Mouse (Mus musculus): ENCODE data around the gene Tbc1d22a. TPM values are rescaled to one million over a fixed set of nuclear protein-coding genes. Genes with fewer than 3 reads are reported as not detected.

Tbc1d22a gene
- total and polyA plus RNA-seq, 3 experiments: 15.1 to 21.1 TPM; not detected in 1

GRCm38 (mm10) chr15:86462636-86463035, 248.4 kb downstream of the Tbc1d22a start:
- H3K9me3 ChIP-seq (replicated peaks; ENCODE audit: insufficient read depth, low read length): no peaks in the 10 kb centered on the region
- TF ChIP-seq RCOR1 (IDR thresholded peaks at IDR 0.05; ENCODE audit: low read depth, low read length) (no peak), USF2 (IDR thresholded peaks at IDR 0.05; ENCODE audit: borderline replicate concordance in 1 of 2, insufficient read depth in 1 of 2, low read depth in 1 of 2, low read length in 2 of 2) (no peak), SMC3 (IDR thresholded peaks at IDR 0.05; ENCODE audit: low read depth, low read length) (no peak), MAX (IDR thresholded peaks at IDR 0.05; ENCODE audit: low read length) (no peak), CHD2 (IDR thresholded peaks at IDR 0.05; ENCODE audit: low read length) (no peak), POLR2A (IDR thresholded peaks at IDR 0.05; ENCODE audit: control insufficient read depth in 1 of 2, insufficient read depth in 1 of 2, low read depth in 1 of 2, low read length in 2 of 2, poor library complexity in 1 of 2) (no peak), MAZ (IDR thresholded peaks at IDR 0.05; ENCODE audit: low read depth, low read length) (no peak), MYB (IDR thresholded peaks at IDR 0.05; ENCODE audit: low read depth, low read length) (no peak), RAD21 (IDR thresholded peaks at IDR 0.05; ENCODE audit: low read depth, low read length) (no peak), POLR2AphosphoS2 (IDR thresholded peaks at IDR 0.05; ENCODE audit: low read length) (no peak)
- H3K4me3 ChIP-seq (ENCODE audit: control insufficient read depth in 1 of 2, insufficient read depth in 1 of 2, low read depth in 2 of 2, low read length in 2 of 2): no peak overlapping the region
- no peaks in the 10 kb centered on the region for H3K79me2 ChIP-seq (ENCODE audit: control insufficient read depth, insufficient read depth, low read length, poor library complexity)
- no peak overlapping the region for H3K9ac ChIP-seq (ENCODE audit: control insufficient read depth, low read depth, low read length, poor library complexity, severe bottlenecking)
- no peaks in the 10 kb centered on the region for H3K27me3 ChIP-seq (ENCODE audit: control insufficient read depth in 1 of 2, insufficient read depth in 2 of 2, low read length in 2 of 2)
- H3K36me3 ChIP-seq (ENCODE audit: control insufficient read depth in 1 of 2, insufficient read depth in 2 of 2, low read length in 2 of 2): no peaks in the 10 kb centered on the region
- H3K27ac ChIP-seq (ENCODE audit: control insufficient read depth, low read depth, low read length): no peak overlapping the region
- no peaks in the 10 kb centered on the region for H3K4me1 ChIP-seq (ENCODE audit: control insufficient read depth in 1 of 2, insufficient read depth in 2 of 2, low read length in 2 of 2)
- DNase-seq (ENCODE audit: low read depth, low spot score): no peak

GRCm38 (mm10) chr15:86468082-86468481, 253.8 kb downstream of the Tbc1d22a start:
- DNase-seq (ENCODE audit: low read depth, low spot score): no peak
- H3K9ac ChIP-seq (ENCODE audit: control insufficient read depth, low read depth, low read length, poor library complexity, severe bottlenecking): no peak overlapping the region
- H3K79me2 ChIP-seq (ENCODE audit: control insufficient read depth, insufficient read depth, low read length, poor library complexity): no peaks in the 10 kb centered on the region
- no peaks in the 10 kb centered on the region for H3K36me3 ChIP-seq (ENCODE audit: control insufficient read depth in 1 of 2, insufficient read depth in 2 of 2, low read length in 2 of 2)
- TF ChIP-seq BHLHE40 (IDR thresholded peaks at IDR 0.05; ENCODE audit: borderline replicate concordance, low read depth, low read length) (no peak), ZKSCAN1 (IDR thresholded peaks at IDR 0.05; ENCODE audit: low read depth, low read length) (no peak), E2F4 (IDR thresholded peaks at IDR 0.05; ENCODE audit: borderline replicate concordance, low read depth, low read length) (no peak), USF2 (IDR thresholded peaks at IDR 0.05; ENCODE audit: borderline replicate concordance in 1 of 2, insufficient read depth in 1 of 2, low read depth in 1 of 2, low read length in 2 of 2) (no peak), MYC (IDR thresholded peaks at IDR 0.05; ENCODE audit: low read depth, low read length) (no peak), CHD1 (IDR thresholded peaks at IDR 0.05; ENCODE audit: low read depth, low read length) (no peak)
- no peaks in the 10 kb centered on the region for H3K27me3 ChIP-seq (ENCODE audit: control insufficient read depth in 1 of 2, insufficient read depth in 2 of 2, low read length in 2 of 2)
- H3K9me3 ChIP-seq (replicated peaks; ENCODE audit: insufficient read depth, low read length): no peaks in the 10 kb centered on the region
- H3K4me1 ChIP-seq (ENCODE audit: control insufficient read depth in 1 of 2, insufficient read depth in 2 of 2, low read length in 2 of 2): no peaks in the 10 kb centered on the region
- no peak overlapping the region for H3K4me3 ChIP-seq (ENCODE audit: control insufficient read depth in 1 of 2, insufficient read depth in 1 of 2, low read depth in 2 of 2, low read length in 2 of 2)
- H3K27ac ChIP-seq (ENCODE audit: control insufficient read depth, low read depth, low read length): no peak overlapping the region

DNA sequence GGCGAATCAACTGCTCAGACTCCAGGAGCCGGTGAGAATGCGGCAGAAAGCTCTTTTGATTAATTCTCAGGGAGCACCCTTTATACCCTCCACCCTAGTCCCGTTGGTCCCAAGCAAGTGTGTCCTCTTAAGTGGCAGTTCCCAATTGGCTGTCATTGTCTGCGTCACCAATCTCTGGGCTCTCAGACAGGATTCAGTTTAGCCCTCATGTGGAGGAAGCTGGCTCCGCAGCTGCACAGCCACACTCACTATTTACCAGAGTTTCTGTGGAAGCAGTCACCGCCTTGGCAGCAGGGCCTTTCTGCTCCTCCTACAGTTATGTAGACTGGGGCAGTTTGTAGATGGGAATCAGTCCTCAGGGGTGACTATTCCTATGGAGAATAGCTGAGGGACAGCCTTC, 256.9 kb downstream of the Tbc1d22a start:
- Histone ChIP-seq H3K4me1 (ENCODE audit: control insufficient read depth in 1 of 2, insufficient read depth in 2 of 2, low read length in 2 of 2) (no peaks in the 10 kb centered on the region), H3K36me3 (ENCODE audit: control insufficient read depth in 1 of 2, insufficient read depth in 2 of 2, low read length in 2 of 2) (no peaks in the 10 kb centered on the region)
- no peak for DNase-seq (ENCODE audit: low read depth, low spot score)

More for the DNA sequence above, 256.9 kb downstream of the Tbc1d22a start:
- Histone ChIP-seq H3K27ac (ENCODE audit: control insufficient read depth, low read depth, low read length) (no peak overlapping the region), H3K9me3 (replicated peaks; ENCODE audit: insufficient read depth, low read length) (no peaks in the 10 kb centered on the region), H3K27me3 (ENCODE audit: control insufficient read depth in 1 of 2, insufficient read depth in 2 of 2, low read length in 2 of 2) (no peaks in the 10 kb centered on the region), H3K4me3 (ENCODE audit: control insufficient read depth in 1 of 2, insufficient read depth in 1 of 2, low read depth in 2 of 2, low read length in 2 of 2) (no peak overlapping the region), H3K9ac (ENCODE audit: control insufficient read depth, low read depth, low read length, poor library complexity, severe bottlenecking) (no peak overlapping the region), H3K79me2 (ENCODE audit: control insufficient read depth, insufficient read depth, low read length, poor library complexity) (no peaks in the 10 kb centered on the region)
- TF ChIP-seq HCFC1 (IDR thresholded peaks at IDR 0.05; ENCODE audit: low read depth, low read length) (no peak), SIN3A (IDR thresholded peaks at IDR 0.05; ENCODE audit: low read length) (no peak), ZMIZ1 (IDR thresholded peaks at IDR 0.05; ENCODE audit: low read depth, low read length) (no peak), TBP (IDR thresholded peaks at IDR 0.05; ENCODE audit: low read depth, low read length) (no peak), ZNF384 (IDR thresholded peaks at IDR 0.05; ENCODE audit: low read depth, low read length) (no peak), JUND (IDR thresholded peaks at IDR 0.05; ENCODE audit: low read depth, low read length) (no peak), POLR2AphosphoS5 (IDR thresholded peaks at IDR 0.05; ENCODE audit: borderline replicate concordance, low read depth, low read length) (no peak), MAFK (IDR thresholded peaks at IDR 0.05; ENCODE audit: borderline replicate concordance, low read depth, low read length) (no peak), CHD2 (IDR thresholded peaks at IDR 0.05; ENCODE audit: low read length) (no peak), UBTF (IDR thresholded peaks at IDR 0.05; ENCODE audit: borderline replicate concordance, insufficient read depth, low read depth, low read length) (no peak), E2F4 (IDR thresholded peaks at IDR 0.05; ENCODE audit: borderline replicate concordance, low read depth, low read length) (no peak), EP300 (IDR thresholded peaks at IDR 0.05; ENCODE audit: low read depth in 1 of 2, low read length in 2 of 2) (no peak), BHLHE40 (IDR thresholded peaks at IDR 0.05; ENCODE audit: borderline replicate concordance, low read depth, low read length) (no peak), CHD1 (IDR thresholded peaks at IDR 0.05; ENCODE audit: low read depth, low read length) (no peak), SMC3 (IDR thresholded peaks at IDR 0.05; ENCODE audit: low read depth, low read length) (no peak), CTCF (IDR thresholded peaks at IDR 0.05 in 2 of 3, conservative IDR thresholded peaks at IDR 0.05 in 1 of 3; ENCODE audit: control insufficient read depth in 1 of 3, insufficient read depth in 1 of 3, low read depth in 2 of 3, low read length in 3 of 3, poor library complexity in 1 of 3, severe bottlenecking in 1 of 3) (no peak), MAX (IDR thresholded peaks at IDR 0.05; ENCODE audit: low read length) (no peak)

Data from MEL (cell line).